Mouse (Mus musculus) liver, adult 2 months (tissue): ENCODE measurements around the gene Glis1. TPM values are rescaled to one million over a fixed set of nuclear protein-coding genes. Genes with fewer than 3 reads are reported as not detected.

Experiments used
- DNase-seq: peaks from one replicate; pipeline ENCODE4 v3.0.0-alpha.2; 2011; ENCODE audit warnings: low read depth, low spot score; ENCODE audit errors: extremely low read depth
- H3K27ac ChIP-seq: fragments of 200-500 bp; replicated peaks from 2 replicates; pipeline ENCODE4 v1.5.1; 2012; ENCODE audit warnings: low read depth, mild to moderate bottlenecking, control low read depth, inconsistent platforms, low read length; ENCODE audit not compliant: insufficient read depth
- H3K27me3 ChIP-seq: fragments of 200-500 bp; 2 replicates; pipeline ENCODE4 v1.6.1; 2012; ENCODE audit warnings: mild to moderate bottlenecking, moderate library complexity, low read length, inconsistent platforms; ENCODE audit not compliant: control insufficient read depth, insufficient read depth
- H3K36me3 ChIP-seq: fragments of 200-500 bp; 2 replicates; pipeline ENCODE4 v1.6.1; 2012; ENCODE audit warnings: low read length, inconsistent platforms; ENCODE audit not compliant: control insufficient read depth, insufficient read depth
- H3K4me1 ChIP-seq: fragments of 200-500 bp; 2 replicates; pipeline ENCODE4 v1.6.1; 2011; ENCODE audit warnings: low read length; ENCODE audit not compliant: control insufficient read depth, insufficient read depth
- H3K4me3 ChIP-seq: fragments of 200-500 bp; 2 replicates; pipeline ENCODE4 v1.5.1; 2011; ENCODE audit warnings: low read depth, mild to moderate bottlenecking, control low read depth, low read length, moderate library complexity; ENCODE audit not compliant: insufficient read depth
- H3K79me2 ChIP-seq: fragments of 200-500 bp; 2 replicates; pipeline ENCODE4 v1.6.1; 2012; ENCODE audit warnings: inconsistent platforms, mild to moderate bottlenecking, low read length, moderate library complexity; ENCODE audit not compliant: control insufficient read depth, insufficient read depth
- H3K9ac ChIP-seq: fragments of 200-500 bp; 2 replicates; pipeline ENCODE4 v1.6.1; 2012; ENCODE audit warnings: low read depth, mild to moderate bottlenecking, control low read depth, inconsistent platforms, low read length
- CTCF ChIP-seq: fragments of 200-500 bp; IDR thresholded peaks from 2 replicates; pipeline ENCODE4 v1.5.1; 2011; ENCODE audit warnings: low read depth, low read length, control low read depth
- POLR2A ChIP-seq: fragments of 200-500 bp; IDR thresholded peaks from 2 replicates; pipeline ENCODE4 v1.6.1; 2011; ENCODE audit warnings: low read length, control low read depth; ENCODE audit not compliant: insufficient read depth; ENCODE audit errors: extremely low read depth
- WGBS: fragments of 180-500 bp; shearing (Covaris S2); methylation state at CpG from one replicate; pipeline ENCODE4 v1.1.7; 2018; 5-methylcytosine and 5-hydroxymethylcytosine counted together
- polyA plus RNA-seq: library from polyadenylated mRNA; depleted of rRNA; stranded (reverse); fragments of >200 nt; gene quantifications from 2 replicates; pipeline ENCODE4 v1.2.3, GENCODE M21; 2012; rRNA removed
- total RNA-seq: library from RNA; depleted of rRNA; stranded (reverse); fragments of >200 nt; gene quantifications from 2 replicates; pipeline ENCODE4 v1.2.3, GENCODE M21; 2014; rRNA removed

The Glis1 gene
- total RNA-seq (not detected in 2 replicates), polyA plus RNA-seq (0.10 TPM in 1 of 2 replicates, not detected in the other)

GRCm38 (mm10) chr4:107434356-107435237 lies at the start of gene Glis1:
Gene Glis1, plus strand, starts transcription at chr4:107434591.
- H3K27ac ChIP-seq, result no peak within 1 kb of the TSS
- 2% methylated on average over 109 of the region's 112 CpGs for WGBS
- DNase-seq, result no peak
- peak within 1 kb of the TSS; percentile 33; the same call in 1 of the 2 replicates for H3K4me3 ChIP-seq
- H3K27me3 ChIP-seq, result peaks cover 17% of the 10 kb centered on the region
- H3K36me3 ChIP-seq, result no peaks in the 10 kb centered on the region
- H3K9ac ChIP-seq, result no peak within 1 kb of the TSS
- TF ChIP-seq CTCF (no peak), POLR2A (no peak)
- H3K4me1 ChIP-seq, result 0 out of 2 replicates have a peak, but pooled peaks cover 4% of the 10 kb centered on the region
- H3K79me2 ChIP-seq, result no peaks in the 10 kb centered on the region

DNA sequence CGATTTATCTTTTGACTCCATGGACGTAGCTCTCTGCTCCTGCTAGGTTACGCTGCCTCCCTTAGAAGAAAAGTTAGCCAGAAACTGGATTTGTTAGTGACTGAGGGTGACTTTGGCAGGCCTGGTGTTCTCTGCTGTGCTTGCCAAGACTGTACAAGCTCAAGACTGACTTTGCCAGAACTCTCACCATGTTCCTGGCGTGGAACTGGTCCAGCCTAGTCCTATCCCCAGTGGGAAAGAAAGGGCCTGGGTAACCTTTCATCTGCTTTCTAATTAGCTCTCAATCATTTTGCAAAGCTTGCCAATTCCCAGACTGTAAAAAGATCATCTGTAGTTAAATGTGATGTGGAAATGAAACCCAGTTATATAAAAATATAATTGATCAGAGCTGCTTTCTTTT lies 47.4 kb upstream of the Glis1 start:
- Histone ChIP-seq H3K79me2 (no peaks in the 10 kb centered on the region), H3K4me1 (peaks cover 13% of the 10 kb centered on the region), H3K9ac (no peak overlapping the region), H3K4me3 (no peak overlapping the region), H3K36me3 (0 out of 2 replicates have a peak, but pooled peaks cover 2% of the 10 kb centered on the region), H3K27me3 (no peaks in the 10 kb centered on the region), H3K27ac (peak overlapping the region; percentile 61)
- 25% methylated on average over 4 of the region's 4 CpGs for WGBS
- peak; percentile 88 for DNase-seq
- TF ChIP-seq POLR2A (no peak), CTCF (no peak)

DNA sequence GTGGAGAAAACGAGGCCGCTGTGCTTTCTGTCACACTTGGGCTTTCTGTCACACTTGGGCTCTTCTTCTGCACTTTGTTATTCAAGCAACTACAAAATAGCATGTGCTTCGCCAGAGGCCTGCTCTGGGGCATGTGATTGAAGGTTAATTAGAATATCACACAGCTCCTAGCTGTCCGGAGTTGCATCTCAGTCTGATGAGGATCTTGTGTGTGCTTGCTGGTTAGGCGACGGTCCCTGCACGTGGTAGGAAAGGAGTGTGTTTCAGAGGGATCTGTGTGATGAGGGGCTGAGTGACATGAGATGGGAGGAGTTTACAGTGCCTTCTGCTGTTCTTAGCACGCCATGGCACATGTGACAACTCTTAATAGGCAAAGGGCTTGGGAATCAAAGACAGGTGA lies 46.9 kb upstream of the Glis1 start:
- Histone ChIP-seq H3K4me1 (peaks cover 13% of the 10 kb centered on the region), H3K4me3 (no peak overlapping the region), H3K79me2 (no peaks in the 10 kb centered on the region), H3K27me3 (no peaks in the 10 kb centered on the region), H3K27ac (peak overlapping the region; percentile 61), H3K36me3 (0 out of 2 replicates have a peak, but pooled peaks cover 2% of the 10 kb centered on the region), H3K9ac (no peak overlapping the region)
- TF ChIP-seq POLR2A (no peak), CTCF (no peak)
- no peak for DNase-seq
- 69% methylated on average over 8 of the region's 8 CpGs for WGBS

GRCm38 (mm10) chr4:107388291-107388690 lies 46.1 kb upstream of the Glis1 start:
- no peaks in the 10 kb centered on the region for H3K27me3 ChIP-seq
- H3K9ac ChIP-seq, result no peak overlapping the region
- peak; percentile 98 for DNase-seq
- peaks cover 13% of the 10 kb centered on the region for H3K4me1 ChIP-seq
- H3K27ac ChIP-seq, result no peak overlapping the region
- 0 out of 2 replicates have a peak, but pooled peaks cover 2% of the 10 kb centered on the region for H3K36me3 ChIP-seq
- H3K4me3 ChIP-seq, result no peak overlapping the region
- 43% methylated on average over 2 of the region's 2 CpGs for WGBS
- no peak for TF ChIP-seq CTCF
- TF ChIP-seq POLR2A, result no peak
- H3K79me2 ChIP-seq, result no peaks in the 10 kb centered on the region

- TF ChIP-seq POLR2A, result no peak
- TF ChIP-seq CTCF, result no peak
- 0 out of 2 replicates have a peak, but pooled peaks cover 2% of the 10 kb centered on the region for H3K36me3 ChIP-seq
- H3K27me3 ChIP-seq, result no peaks in the 10 kb centered on the region
- DNase-seq, result no peak
- no peak overlapping the region for H3K4me3 ChIP-seq
- H3K9ac ChIP-seq, result no peak overlapping the region
- H3K4me1 ChIP-seq, result peaks cover 13% of the 10 kb centered on the region
- no peaks in the 10 kb centered on the region for H3K79me2 ChIP-seq
- WGBS, result 96% methylated on average over 3 of the region's 3 CpGs
- no peak overlapping the region for H3K27ac ChIP-seq
Observed at GRCm38 (mm10) chr4:107389345-107389744, 45.0 kb upstream of the Glis1 start.

DNA sequence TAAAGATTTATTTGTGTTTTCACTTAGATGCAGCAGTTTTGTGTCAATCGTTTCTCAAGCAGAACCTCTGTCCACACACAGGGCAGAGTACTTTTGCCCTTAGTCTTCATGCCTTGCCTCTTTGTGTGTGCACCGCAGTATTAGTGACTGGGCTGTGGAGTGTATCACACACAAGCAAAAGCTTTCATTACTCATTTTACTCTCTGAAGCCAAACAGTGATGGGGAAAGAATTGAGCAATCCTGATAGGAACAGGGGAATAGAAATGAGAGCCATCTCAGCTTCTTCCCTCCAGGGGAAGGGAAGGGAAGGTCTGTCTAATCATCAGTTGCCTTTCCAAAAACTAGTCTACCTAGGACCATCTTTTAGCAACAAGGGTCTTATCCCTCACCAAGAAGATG lies 40.6 kb upstream of the Glis1 start:
- no peak overlapping the region for H3K4me3 ChIP-seq
- DNase-seq, result peak; percentile 68
- TF ChIP-seq POLR2A (no peak), CTCF (no peak)
- no peaks in the 10 kb centered on the region for H3K27me3 ChIP-seq
- H3K36me3 ChIP-seq, result peaks cover 7% of the 10 kb centered on the region; the same call in 1 of the 2 replicates
- H3K79me2 ChIP-seq, result no peaks in the 10 kb centered on the region
- H3K4me1 ChIP-seq, result 0 out of 2 replicates have a peak, but pooled peaks cover under 1% of the 10 kb centered on the region
- 49% methylated on average over 2 of the region's 2 CpGs for WGBS
- no peak overlapping the region for H3K27ac ChIP-seq
- H3K9ac ChIP-seq, result no peak overlapping the region
